Mouse (Mus musculus): ENCODE measurements around the gene Mlst8. TPM values are rescaled to one million over a fixed set of nuclear protein-coding genes. Genes with fewer than 3 reads are reported as not detected.

Mlst8 gene
- polyA plus RNA-seq, 1 experiment, result 84.5 TPM

- H3K4me3 ChIP-seq (ENCODE audit: control insufficient read depth, insufficient read depth, low read length), result no peak overlapping the region
- TF ChIP-seq POLR2A (IDR thresholded peaks at IDR 0.05; ENCODE audit: control insufficient read depth, extremely low read depth, insufficient read depth, low read length, poor library complexity) (no peak), CTCF (IDR thresholded peaks at IDR 0.05; ENCODE audit: borderline replicate concordance, control insufficient read depth, extremely low read depth, insufficient read depth, low read length, poor library complexity) (no peak)
- H3K27ac ChIP-seq (ENCODE audit: control insufficient read depth, insufficient read depth, low read length), result no peak overlapping the region
- peaks cover 52% of the 10 kb centered on the region for H3K36me3 ChIP-seq (ENCODE audit: control insufficient read depth, insufficient read depth, low read length)
- no peaks in the 10 kb centered on the region for H3K27me3 ChIP-seq (ENCODE audit: control insufficient read depth, insufficient read depth, low read length)
- 97% methylated on average over 24 of the region's 24 CpGs for WGBS
- no peaks in the 10 kb centered on the region for H3K4me1 ChIP-seq (replicated peaks; ENCODE audit: control insufficient read depth, insufficient read depth, low read length)
- no peak for DNase-seq
Measured at GRCm38 (mm10) chr17:24514270-24515257, 35.7 kb upstream of the Mlst8 start.

- DNase-seq, result peak; percentile 22
- no peaks in the 10 kb centered on the region for H3K4me1 ChIP-seq (replicated peaks; ENCODE audit: control insufficient read depth, insufficient read depth, low read length)
- H3K36me3 ChIP-seq (ENCODE audit: control insufficient read depth, insufficient read depth, low read length), result peaks cover 54% of the 10 kb centered on the region
- TF ChIP-seq POLR2A (IDR thresholded peaks at IDR 0.05; ENCODE audit: control insufficient read depth, extremely low read depth, insufficient read depth, low read length, poor library complexity) (no peak), CTCF (IDR thresholded peaks at IDR 0.05; ENCODE audit: borderline replicate concordance, control insufficient read depth, extremely low read depth, insufficient read depth, low read length, poor library complexity) (0 out of 2 replicates have a peak, but pooled peaks have one; percentile 9)
- WGBS, result 77% methylated on average over 5 of the region's 5 CpGs
- no peak overlapping the region for H3K27ac ChIP-seq (ENCODE audit: control insufficient read depth, insufficient read depth, low read length)
- no peak overlapping the region for H3K4me3 ChIP-seq (ENCODE audit: control insufficient read depth, insufficient read depth, low read length)
- no peaks in the 10 kb centered on the region for H3K27me3 ChIP-seq (ENCODE audit: control insufficient read depth, insufficient read depth, low read length)
Measured at GRCm38 (mm10) chr17:24513609-24514008, 34.7 kb upstream of the Mlst8 start.

- Histone ChIP-seq H3K27me3 (ENCODE audit: control insufficient read depth, insufficient read depth, low read length) (no peaks in the 10 kb centered on the region), H3K27ac (ENCODE audit: control insufficient read depth, insufficient read depth, low read length) (no peak overlapping the region), H3K4me1 (replicated peaks; ENCODE audit: control insufficient read depth, insufficient read depth, low read length) (no peaks in the 10 kb centered on the region), H3K4me3 (ENCODE audit: control insufficient read depth, insufficient read depth, low read length) (no peak overlapping the region), H3K36me3 (ENCODE audit: control insufficient read depth, insufficient read depth, low read length) (peaks cover 22% of the 10 kb centered on the region)
- 94% methylated on average over 12 of the region's 12 CpGs for WGBS
- TF ChIP-seq CTCF (IDR thresholded peaks at IDR 0.05; ENCODE audit: borderline replicate concordance, control insufficient read depth, extremely low read depth, insufficient read depth, low read length, poor library complexity) (no peak), POLR2A (IDR thresholded peaks at IDR 0.05; ENCODE audit: control insufficient read depth, extremely low read depth, insufficient read depth, low read length, poor library complexity) (no peak)
- DNase-seq, result no peak
Measured at GRCm38 (mm10) chr17:24507806-24508460, 29.1 kb upstream of the Mlst8 start.

- H3K36me3 ChIP-seq (ENCODE audit: control insufficient read depth, insufficient read depth, low read length), result peaks cover 22% of the 10 kb centered on the region
Measured at GRCm38 (mm10) chr17:24507129-24507664, 28.3 kb upstream of the Mlst8 start.

GRCm38 (mm10) chr17:24506332-24507070, 27.6 kb upstream of the Mlst8 start:
- DNase-seq, result no peak
- TF ChIP-seq CTCF (IDR thresholded peaks at IDR 0.05; ENCODE audit: borderline replicate concordance, control insufficient read depth, extremely low read depth, insufficient read depth, low read length, poor library complexity), result no peak
- no peak for TF ChIP-seq POLR2A (IDR thresholded peaks at IDR 0.05; ENCODE audit: control insufficient read depth, extremely low read depth, insufficient read depth, low read length, poor library complexity)
- H3K4me1 ChIP-seq (replicated peaks; ENCODE audit: control insufficient read depth, insufficient read depth, low read length), result no peaks in the 10 kb centered on the region
- WGBS, result 67% methylated on average over 36 of the region's 36 CpGs
- peaks cover 21% of the 10 kb centered on the region for H3K36me3 ChIP-seq (ENCODE audit: control insufficient read depth, insufficient read depth, low read length)
- H3K4me3 ChIP-seq (ENCODE audit: control insufficient read depth, insufficient read depth, low read length), result no peak overlapping the region
- no peaks in the 10 kb centered on the region for H3K27me3 ChIP-seq (ENCODE audit: control insufficient read depth, insufficient read depth, low read length)
- no peak overlapping the region for H3K27ac ChIP-seq (ENCODE audit: control insufficient read depth, insufficient read depth, low read length)

More at GRCm38 (mm10) chr17:24507129-24507664, 28.3 kb upstream of the Mlst8 start:
- H3K4me1 ChIP-seq (replicated peaks; ENCODE audit: control insufficient read depth, insufficient read depth, low read length), result no peaks in the 10 kb centered on the region
- 85% methylated on average over 19 of the region's 19 CpGs for WGBS
- DNase-seq, result no peak
- H3K27ac ChIP-seq (ENCODE audit: control insufficient read depth, insufficient read depth, low read length), result no peak overlapping the region
- no peaks in the 10 kb centered on the region for H3K27me3 ChIP-seq (ENCODE audit: control insufficient read depth, insufficient read depth, low read length)
- TF ChIP-seq CTCF (IDR thresholded peaks at IDR 0.05; ENCODE audit: borderline replicate concordance, control insufficient read depth, extremely low read depth, insufficient read depth, low read length, poor library complexity), result no peak
- no peak for TF ChIP-seq POLR2A (IDR thresholded peaks at IDR 0.05; ENCODE audit: control insufficient read depth, extremely low read depth, insufficient read depth, low read length, poor library complexity)
- H3K4me3 ChIP-seq (ENCODE audit: control insufficient read depth, insufficient read depth, low read length), result no peak overlapping the region
